41 mouse cellular contexts compared by ENCODE assay signal in genomic region chr2:122210534-122211228, GRCm38 (mm10). TPM values are rescaled to one million over a fixed set of nuclear protein-coding genes. Genes with fewer than 3 reads are reported as not detected.
DNase-seq lines count a peak whose midpoint lies in the region; ATAC-seq lines count a peak whose summit lies in the region.
"Had no signal": no experiment of that assay in that cellular context is flagged by ENCODE, and none has a peak within 500 bp of the region (broad histone marks: within the 10 kb centered on the region; RNA-seq: fewer than 3 reads in every experiment).

No protein-coding gene starts in this region.

- H3K4me1 ChIP-seq in hindbrain, embryonic 10.5 days (replicated peaks) = peaks cover 19% of the 10 kb centered on the region
- no peaks in the 10 kb centered on the region for H3K4me1 ChIP-seq in hindbrain, embryonic 13.5 days (replicated peaks)
- no peaks in the 10 kb centered on the region for H3K4me1 ChIP-seq in lung, embryonic 16.5 days (replicated peaks; ENCODE audit: control insufficient read depth, insufficient read depth, low read length)
- H3K4me1 ChIP-seq in neural tube, embryonic 11.5 days (ENCODE audit: control insufficient read depth, insufficient read depth, low read length) = no peaks in the 10 kb centered on the region; the same call in 1 of the 2 replicates
- H3K4me1 ChIP-seq in neural tube, embryonic 15.5 days = no peaks in the 10 kb centered on the region
- H3K4me1 ChIP-seq: embryonic facial prominence, embryonic 15.5 days; heart, embryonic 15.5 days; hindbrain, embryonic 15.5 days had no signal

- peak overlapping the region; percentile 66; the same call in 1 of the 2 replicates for H3K27ac ChIP-seq in hindbrain, embryonic 10.5 days
- H3K27ac ChIP-seq in hindbrain, embryonic 13.5 days = no peak overlapping the region
- no peak overlapping the region for H3K27ac ChIP-seq in lung, embryonic 16.5 days (ENCODE audit: low read length)
- H3K27ac ChIP-seq in neural tube, embryonic 11.5 days (ENCODE audit: low read depth, low read length) = no peak overlapping the region
- no peak overlapping the region for H3K27ac ChIP-seq in neural tube, embryonic 15.5 days (replicated peaks)
- H3K27ac ChIP-seq: embryonic facial prominence, embryonic 10.5 days; embryonic facial prominence, embryonic 15.5 days; heart, embryonic 10.5 days; heart, embryonic 15.5 days; hindbrain, embryonic 15.5 days; intestine, embryonic 15.5 days; kidney, postnatal 0 days; liver, embryonic 12.5 days; stomach, postnatal 0 days had no signal

- H3K36me3 ChIP-seq in hindbrain, embryonic 10.5 days = no peaks in the 10 kb centered on the region
- no peaks in the 10 kb centered on the region for H3K36me3 ChIP-seq in hindbrain, embryonic 13.5 days
- H3K36me3 ChIP-seq in lung, embryonic 16.5 days (ENCODE audit: control insufficient read depth, insufficient read depth, low read length) = no peaks in the 10 kb centered on the region
- no peaks in the 10 kb centered on the region for H3K36me3 ChIP-seq in neural tube, embryonic 11.5 days (ENCODE audit: control insufficient read depth, insufficient read depth, low read length)
- no peaks in the 10 kb centered on the region for H3K36me3 ChIP-seq in neural tube, embryonic 15.5 days
- H3K36me3 ChIP-seq: embryonic facial prominence, embryonic 10.5 days; embryonic facial prominence, embryonic 15.5 days; heart, embryonic 10.5 days; heart, embryonic 15.5 days; hindbrain, embryonic 15.5 days; intestine, embryonic 15.5 days; liver, embryonic 12.5 days had no signal

- H3K4me2 ChIP-seq in hindbrain, embryonic 13.5 days = no peak overlapping the region
- H3K4me2 ChIP-seq in lung, embryonic 16.5 days (ENCODE audit: low read depth, low read length) = no peak overlapping the region
- no peak overlapping the region for H3K4me2 ChIP-seq in neural tube, embryonic 11.5 days (ENCODE audit: low read depth)
- no peak overlapping the region for H3K4me2 ChIP-seq in neural tube, embryonic 15.5 days
- H3K4me2 ChIP-seq: embryonic facial prominence, embryonic 15.5 days; heart, embryonic 15.5 days; hindbrain, embryonic 15.5 days; intestine, embryonic 15.5 days; liver, embryonic 12.5 days had no signal

- no peak overlapping the region for H3K9ac ChIP-seq in hindbrain, embryonic 13.5 days
- H3K9ac ChIP-seq in lung, embryonic 16.5 days (ENCODE audit: low read length) = no peak overlapping the region
- no peak overlapping the region for H3K9ac ChIP-seq in neural tube, embryonic 11.5 days (ENCODE audit: low read length)
- no peak overlapping the region for H3K9ac ChIP-seq in neural tube, embryonic 15.5 days (replicated peaks)
- H3K9ac ChIP-seq: embryonic facial prominence, embryonic 15.5 days; heart, embryonic 15.5 days; hindbrain, embryonic 15.5 days; intestine, embryonic 15.5 days; liver, embryonic 12.5 days; liver, postnatal 0 days had no signal

- H3K9me3 ChIP-seq in hindbrain, embryonic 10.5 days = no peaks in the 10 kb centered on the region
- no peaks in the 10 kb centered on the region for H3K9me3 ChIP-seq in hindbrain, embryonic 13.5 days
- H3K9me3 ChIP-seq in lung, embryonic 16.5 days (ENCODE audit: control insufficient read depth, low read length) = no peaks in the 10 kb centered on the region
- no peaks in the 10 kb centered on the region for H3K9me3 ChIP-seq in neural tube, embryonic 11.5 days (ENCODE audit: control insufficient read depth, low read length)
- no peaks in the 10 kb centered on the region for H3K9me3 ChIP-seq in neural tube, embryonic 15.5 days (replicated peaks)
- H3K9me3 ChIP-seq: embryonic facial prominence, embryonic 10.5 days; embryonic facial prominence, embryonic 15.5 days; heart, embryonic 10.5 days; heart, embryonic 15.5 days; hindbrain, embryonic 15.5 days; intestine, embryonic 15.5 days; liver, embryonic 12.5 days had no signal

- DNase-seq in hindbrain, embryonic 10.5 days (ENCODE audit: low spot score) = peak; percentile 80
- no peak for DNase-seq in lung, postnatal 25 days (ENCODE audit: low spot score)
- peak; percentile 50 for DNase-seq in neural tube, embryonic 11.5 days (ENCODE audit: low spot score)
- DNase-seq in gastrocnemius, postnatal 4 days (ENCODE audit: low spot score in 2 of 2) = no peak
- DNase-seq: adrenal gland, postnatal 10 days; cerebellum, adult 11 months; cerebellum, adult 9-10 months; cerebellum, postnatal 36 days; gastrocnemius, postnatal 14 days; heart, adult 11 months; kidney, adult 2 months; layer of hippocampus, postnatal 36 days; left cerebral cortex, postnatal 4 days; liver, postnatal 0 days; lung, postnatal 10 days; right cerebral cortex, postnatal 4 days; thymus, adult 18-20 months; thymus, postnatal 25 days had no signal

- ATAC-seq in hindbrain, embryonic 13.5 days (ENCODE audit: low FRiP score) = no peak; the same call in 1 of the 2 replicates
- peak; percentile 68; the same call in 1 of the 2 replicates for ATAC-seq in lung, embryonic 16.5 days (ENCODE audit: low read depth)
- ATAC-seq in neural tube, embryonic 11.5 days (ENCODE audit: insufficient read depth, low FRiP score, low TSS enrichment) = peak; percentile 67
- no peak for ATAC-seq in neural tube, embryonic 15.5 days (ENCODE audit: low FRiP score)
- no peak for ATAC-seq in megakaryocyte-erythroid progenitor cell, adult 5-6 weeks (replicated peaks; ENCODE audit: low FRiP score, low TSS enrichment, poor library complexity, severe bottlenecking)
- ATAC-seq: forebrain, embryonic 14.5 days; intestine, embryonic 15.5 days; liver, embryonic 12.5 days; liver, postnatal 0 days had no signal

- H3K4me3 ChIP-seq in hindbrain, embryonic 10.5 days = no peak overlapping the region
- H3K4me3 ChIP-seq in hindbrain, embryonic 13.5 days = no peak overlapping the region
- no peak overlapping the region for H3K4me3 ChIP-seq in lung, embryonic 16.5 days (ENCODE audit: low read length)
- no peak overlapping the region for H3K4me3 ChIP-seq in neural tube, embryonic 11.5 days (ENCODE audit: low read depth, low read length)
- H3K4me3 ChIP-seq in neural tube, embryonic 15.5 days (replicated peaks) = no peak overlapping the region
- H3K4me3 ChIP-seq: embryonic facial prominence, embryonic 10.5 days; embryonic facial prominence, embryonic 15.5 days; heart, embryonic 10.5 days; heart, embryonic 15.5 days; hindbrain, embryonic 15.5 days; intestine, embryonic 15.5 days; liver, embryonic 12.5 days had no signal

- 39% methylated on average over 3 of the region's 3 CpGs for WGBS in hindbrain, embryonic 10.5 days
- 25% methylated on average over 3 of the region's 3 CpGs for WGBS in hindbrain, embryonic 13.5 days
- WGBS in lung, embryonic 16.5 days = 61% methylated on average over 3 of the region's 3 CpGs
- WGBS in neural tube, embryonic 11.5 days = 58% methylated on average over 3 of the region's 3 CpGs
- WGBS in neural tube, embryonic 15.5 days = 40% methylated on average over 3 of the region's 3 CpGs

- H3K27me3 ChIP-seq in hindbrain, embryonic 10.5 days (ENCODE audit: insufficient read depth, poor library complexity, severe bottlenecking) = peaks cover 4% of the 10 kb centered on the region; the same call in 1 of the 2 replicates
- H3K27me3 ChIP-seq in hindbrain, embryonic 13.5 days = no peaks in the 10 kb centered on the region
- no peaks in the 10 kb centered on the region for H3K27me3 ChIP-seq in lung, embryonic 16.5 days (ENCODE audit: control insufficient read depth, insufficient read depth, low read depth, low read length)
- H3K27me3 ChIP-seq in neural tube, embryonic 11.5 days (ENCODE audit: control insufficient read depth, insufficient read depth, low read length) = no peaks in the 10 kb centered on the region
- H3K27me3 ChIP-seq in neural tube, embryonic 15.5 days (replicated peaks) = no peaks in the 10 kb centered on the region
- H3K27me3 ChIP-seq: CH12.LX; embryonic facial prominence, embryonic 15.5 days; heart, embryonic 15.5 days; hindbrain, embryonic 15.5 days; intestine, embryonic 15.5 days; liver, embryonic 12.5 days had no signal

RNA-seq across cellular contexts. Expression of gene Sord, which starts 23.9 kb away (rescaled TPM):
- 28.2 and 38.3 TPM in 2 replicates for polyA plus RNA-seq in hindbrain, embryonic 10.5 days (2016; fragmentation: Nextera tagmentation; extraction: Ambion mirVana)
- 18.7 and 19.4 TPM in 2 replicates for polyA plus RNA-seq in hindbrain, embryonic 13.5 days (2015; fragmentation: Nextera tagmentation; extraction: Ambion mirVana)
- 23.4 and 26.2 TPM in 2 replicates for polyA plus RNA-seq in lung, embryonic 16.5 days (2015; fragmentation: Nextera tagmentation; extraction: Ambion mirVana)
- 20.6 and 23.8 TPM in 2 replicates for polyA plus RNA-seq in neural tube, embryonic 11.5 days (2014; fragmentation: Nextera tagmentation; extraction: Ambion mirVana)
- polyA plus RNA-seq in neural tube, embryonic 15.5 days (2015; fragmentation: Nextera tagmentation; extraction: Ambion mirVana) = 21.4 and 41.7 TPM in 2 replicates
- total RNA-seq in gastrocnemius, postnatal 4 days (2021) = 10 to 100 TPM; 10.6 to 16.4 TPM
- 89.6 and 95.4 TPM in 2 replicates for total RNA-seq in megakaryocyte-erythroid progenitor cell, adult 5-6 weeks (2014; fragmentation: Nextera tagmentation)
- total RNA-seq in megakaryocyte-erythroid progenitor cell, adult 5-6 weeks (2017) = 115 and 122 TPM in 2 replicates

RNA-seq across cellular contexts. Expression of gene Terb2, which starts 24.6 kb away (rescaled TPM):
- polyA plus RNA-seq in hindbrain, embryonic 10.5 days (2016; fragmentation: Nextera tagmentation; extraction: Ambion mirVana) = not detected in 2 replicates
- polyA plus RNA-seq in hindbrain, embryonic 13.5 days (2015; fragmentation: Nextera tagmentation; extraction: Ambion mirVana) = not detected in 2 replicates
- polyA plus RNA-seq in lung, embryonic 16.5 days (2015; fragmentation: Nextera tagmentation; extraction: Ambion mirVana) = not detected in 2 replicates
- not detected in 2 replicates for polyA plus RNA-seq in neural tube, embryonic 11.5 days (2014; fragmentation: Nextera tagmentation; extraction: Ambion mirVana)
- polyA plus RNA-seq in neural tube, embryonic 15.5 days (2015; fragmentation: Nextera tagmentation; extraction: Ambion mirVana) = not detected in 2 replicates
- total RNA-seq in gastrocnemius, postnatal 4 days (2021) = not detected
- not detected in 2 replicates for total RNA-seq in megakaryocyte-erythroid progenitor cell, adult 5-6 weeks (2014; fragmentation: Nextera tagmentation)
- total RNA-seq in megakaryocyte-erythroid progenitor cell, adult 5-6 weeks (2017) = not detected in 2 replicates
- total RNA-seq: adrenal gland, postnatal 10 days; CH12.LX; gastrocnemius, postnatal 14 days; heart, postnatal 25 days; layer of hippocampus, postnatal 36 days; left cerebral cortex, postnatal 4 days; megakaryocyte progenitor cell, adult 5-6 weeks had no signal
- polyA plus RNA-seq: C2C12; embryonic facial prominence, embryonic 10.5 days; embryonic facial prominence, embryonic 15.5 days; forebrain, embryonic 14.5 days; heart, embryonic 10.5 days; heart, embryonic 15.5 days; intestine, embryonic 15.5 days; kidney, adult 2 months; kidney, postnatal 0 days; large intestine, adult 2 months; limb, embryonic 14.5 days; liver, embryonic 12.5 days; liver, postnatal 0 days; spleen, adult 2 months; stomach, postnatal 0 days had no signal

RNA-seq across cellular contexts. Expression of gene Patl2, which starts 24.7 kb away (rescaled TPM):
- not detected in 2 replicates for polyA plus RNA-seq in hindbrain, embryonic 10.5 days (2016; fragmentation: Nextera tagmentation; extraction: Ambion mirVana)
- polyA plus RNA-seq in hindbrain, embryonic 13.5 days (2015; fragmentation: Nextera tagmentation; extraction: Ambion mirVana) = not detected in 2 replicates
- polyA plus RNA-seq in lung, embryonic 16.5 days (2015; fragmentation: Nextera tagmentation; extraction: Ambion mirVana) = not detected in 2 replicates
- polyA plus RNA-seq in neural tube, embryonic 11.5 days (2014; fragmentation: Nextera tagmentation; extraction: Ambion mirVana) = not detected in 2 replicates
- 0.09 TPM in 1 of 2 replicates, not detected in the other for polyA plus RNA-seq in neural tube, embryonic 15.5 days (2015; fragmentation: Nextera tagmentation; extraction: Ambion mirVana)
- total RNA-seq in gastrocnemius, postnatal 4 days (2021) = not detected
- total RNA-seq in megakaryocyte-erythroid progenitor cell, adult 5-6 weeks (2014; fragmentation: Nextera tagmentation) = not detected in 2 replicates
- total RNA-seq in megakaryocyte-erythroid progenitor cell, adult 5-6 weeks (2017) = not detected in 2 replicates
- total RNA-seq: CH12.LX; gastrocnemius, postnatal 14 days; heart, postnatal 25 days; left cerebral cortex, postnatal 4 days; monocyte, adult 5-6 weeks had no signal
- polyA plus RNA-seq: C2C12; forebrain, embryonic 14.5 days; hindbrain, embryonic 15.5 days; intestine, embryonic 15.5 days; kidney, adult 2 months; stomach, postnatal 0 days had no signal

RNA-seq across cellular contexts. Expression of gene Trim69, which starts 50.2 kb away (rescaled TPM):
- polyA plus RNA-seq in hindbrain, embryonic 10.5 days (2016; fragmentation: Nextera tagmentation; extraction: Ambion mirVana) = 0.09 TPM in 1 of 2 replicates, not detected in the other
- not detected in 2 replicates for polyA plus RNA-seq in hindbrain, embryonic 13.5 days (2015; fragmentation: Nextera tagmentation; extraction: Ambion mirVana)
- polyA plus RNA-seq in lung, embryonic 16.5 days (2015; fragmentation: Nextera tagmentation; extraction: Ambion mirVana) = 0.11 TPM in 1 of 2 replicates, not detected in the other
- 0.18 TPM in 1 of 2 replicates, not detected in the other for polyA plus RNA-seq in neural tube, embryonic 11.5 days (2014; fragmentation: Nextera tagmentation; extraction: Ambion mirVana)
- not detected in 2 replicates for polyA plus RNA-seq in neural tube, embryonic 15.5 days (2015; fragmentation: Nextera tagmentation; extraction: Ambion mirVana)
- not detected for total RNA-seq in gastrocnemius, postnatal 4 days (2021)
- total RNA-seq in megakaryocyte-erythroid progenitor cell, adult 5-6 weeks (2014; fragmentation: Nextera tagmentation) = not detected in 2 replicates
- total RNA-seq in megakaryocyte-erythroid progenitor cell, adult 5-6 weeks (2017) = 0.76 and 1.1 TPM in 2 replicates
- total RNA-seq: adrenal gland, postnatal 10 days; ES-E14; gastrocnemius, postnatal 14 days; heart, postnatal 25 days; layer of hippocampus, postnatal 36 days; left cerebral cortex, postnatal 4 days; megakaryocyte progenitor cell, adult 5-6 weeks; monocyte, adult 5-6 weeks had no signal
- polyA plus RNA-seq: embryonic facial prominence, embryonic 10.5 days; embryonic facial prominence, embryonic 15.5 days; forebrain, embryonic 14.5 days; heart, embryonic 15.5 days; hindbrain, embryonic 15.5 days; intestine, embryonic 15.5 days; kidney, adult 2 months; kidney, postnatal 0 days; liver, embryonic 12.5 days; liver, postnatal 0 days; spleen, adult 2 months; stomach, postnatal 0 days had no signal

Comparison
In these comparisons a context has a peak if more than half of its experiments do, and no peak if none do; other contexts are left out.
1. ATAC-seq: peak in lung, embryonic 16.5 days (single experiment) and neural tube, embryonic 11.5 days (single experiment); none in hindbrain, embryonic 13.5 days (single experiment), neural tube, embryonic 15.5 days (single experiment) and megakaryocyte-erythroid progenitor cell, adult 5-6 weeks (single experiment).
2. DNase-seq: peak in hindbrain, embryonic 10.5 days (single experiment) and neural tube, embryonic 11.5 days (single experiment); none in lung, postnatal 25 days (single experiment) and gastrocnemius, postnatal 4 days (0 of 2).